Mouse (Mus musculus) embryonic fibroblast, embryonic 13.5 days (primary cell): ENCODE data around the gene Wfs1. TPM values are rescaled to one million over a fixed set of nuclear protein-coding genes. Genes with fewer than 3 reads are reported as not detected.

Source experiments
- H3K27ac ChIP-seq: 2 replicates; pipeline ENCODE4 v1.5.1; 2012; ENCODE audit warnings: low read length, control low read depth, inconsistent platforms; ENCODE audit not compliant: insufficient read depth
- H3K4me1 ChIP-seq: 2 replicates; pipeline ENCODE4 v1.6.1; 2011; ENCODE audit warnings: low read length; ENCODE audit not compliant: control insufficient read depth, insufficient read depth
- H3K4me3 ChIP-seq: 2 replicates; pipeline ENCODE4 v1.5.1; 2011; ENCODE audit warnings: mild to moderate bottlenecking, control low read depth, low read length; ENCODE audit not compliant: insufficient read depth
- CTCF ChIP-seq: IDR thresholded peaks from 2 replicates; pipeline ENCODE4 v1.5.1; 2011; ENCODE audit warnings: mild to moderate bottlenecking, control low read depth, low read length, moderate library complexity, borderline replicate concordance; ENCODE audit not compliant: insufficient read depth
- POLR2A ChIP-seq: IDR thresholded peaks from 2 replicates; pipeline ENCODE4 v1.6.1; 2011; ENCODE audit warnings: low read depth, mild to moderate bottlenecking, control low read depth, low read length, moderate library complexity
- polyA plus RNA-seq: library from polyadenylated mRNA; stranded (reverse); fragments of >200 nt; gene quantifications from 2 replicates; pipeline ENCODE4 v1.2.4, GENCODE M21; 2011; ENCODE audit warnings: low read depth; ENCODE audit not compliant: missing spikeins, insufficient read length

Gene Wfs1
- polyA plus RNA-seq, 1 experiment = 23.7 TPM

- H3K4me1 ChIP-seq = no peaks in the 10 kb centered on the region
Measured at GRCm38 (mm10) chr5:36918016-36918415, 71.0 kb downstream of the Wfs1 start.

GRCm38 (mm10) chr5:36917245-36917644 lies 71.8 kb downstream of the Wfs1 start:
- no peak overlapping the region for H3K4me3 ChIP-seq
- no peak for TF ChIP-seq CTCF
- no peak for TF ChIP-seq POLR2A

More at GRCm38 (mm10) chr5:36918016-36918415, 71.0 kb downstream of the Wfs1 start:
- no peak overlapping the region for H3K27ac ChIP-seq
- H3K4me3 ChIP-seq = no peak overlapping the region
- TF ChIP-seq CTCF (no peak), POLR2A (no peak)

DNA sequence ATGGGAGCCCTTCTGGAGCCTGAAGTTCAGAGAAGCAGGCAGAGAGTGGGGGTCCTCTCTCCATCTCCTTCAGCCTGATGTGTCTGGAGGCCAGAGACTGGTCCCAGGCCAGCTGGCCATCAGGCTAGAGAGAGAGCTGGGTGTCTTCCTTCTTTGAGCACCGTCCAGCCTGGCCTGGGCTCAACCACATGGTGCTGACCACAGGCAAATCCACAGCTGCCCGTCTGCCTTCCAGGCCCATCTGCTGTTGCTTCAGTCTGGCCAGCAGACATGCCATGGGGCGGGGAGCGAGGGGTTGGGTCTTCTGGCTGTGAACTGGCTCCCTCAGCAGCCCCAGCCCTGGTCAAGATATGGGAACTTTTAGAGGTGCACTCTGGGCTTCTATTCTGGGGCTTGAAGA lies 72.4 kb downstream of the Wfs1 start:
- H3K27ac ChIP-seq = no peak overlapping the region
- H3K4me3 ChIP-seq = no peak overlapping the region
- no peaks in the 10 kb centered on the region for H3K4me1 ChIP-seq
- TF ChIP-seq POLR2A (no peak), CTCF (no peak)

More at GRCm38 (mm10) chr5:36917245-36917644, 71.8 kb downstream of the Wfs1 start:
- Histone ChIP-seq H3K4me1 (no peaks in the 10 kb centered on the region), H3K27ac (no peak overlapping the region)

Other genes starting within 250 kb of the Wfs1 start
- gene Bloc1s4, start 240.6 kb downstream of the Wfs1 start, polyA plus RNA-seq = 9.3 and 11.4 TPM in 2 replicates
- 316 and 394 TPM in 2 replicates for gene Mrfap1, start 192.4 kb downstream of the Wfs1 start, polyA plus RNA-seq
- 49.5 and 52.8 TPM in 2 replicates for gene Man2b2, start 158.6 kb downstream of the Wfs1 start, polyA plus RNA-seq
- gene Ppp2r2c, start 120.7 kb downstream of the Wfs1 start, polyA plus RNA-seq = 0.65 TPM in 1 of 2 replicates, not detected in the other
- gene Gm1043, start 96.2 kb upstream of the Wfs1 start, polyA plus RNA-seq = not detected in 2 replicates